Mouse (Mus musculus) brain, embryonic 14.5 days (tissue): Measurements from ENCODE around the gene Bbc3. TPM values are rescaled to one million over a fixed set of nuclear protein-coding genes. Genes with fewer than 3 reads are reported as not detected.

Experiments
- DNase-seq: peaks from one replicate; pipeline ENCODE4 v3.0.0-alpha.2; 2011; ENCODE audit warnings: low read depth
- CTCF ChIP-seq: fragments of 200-500 bp; IDR thresholded peaks from 2 replicates; pipeline ENCODE4 v1.5.1; 2012; ENCODE audit warnings: inconsistent platforms, mild to moderate bottlenecking, moderate library complexity, borderline replicate concordance; ENCODE audit not compliant: insufficient read depth, insufficient read length; ENCODE audit errors: extremely low read depth
- POLR2A ChIP-seq: fragments of 200-500 bp; IDR thresholded peaks from 2 replicates; pipeline ENCODE4 v1.6.1; 2012; ENCODE audit warnings: mild to moderate bottlenecking, inconsistent platforms, borderline replicate concordance; ENCODE audit not compliant: poor library complexity, insufficient read depth, insufficient read length, severe bottlenecking; ENCODE audit errors: extremely low read depth
- polyA plus RNA-seq: library from polyadenylated mRNA; depleted of rRNA; stranded (reverse); fragments of >200 nt; gene quantifications from 2 replicates; pipeline ENCODE4 v1.2.3, GENCODE M21; 2012

Gene Bbc3
- polyA plus RNA-seq, 1 experiment = 26.6 TPM

GRCm38 (mm10) chr7:16274922-16275890 lies 33.0 kb upstream of the Bbc3 start:
- no peak for TF ChIP-seq POLR2A
- TF ChIP-seq CTCF = no peak
- no peak for DNase-seq

- no peak for TF ChIP-seq POLR2A
- TF ChIP-seq CTCF = no peak
Observed at GRCm38 (mm10) chr7:16280721-16281120, 27.5 kb upstream of the Bbc3 start.

GRCm38 (mm10) chr7:16282334-16282733 lies 25.9 kb upstream of the Bbc3 start:
- no peak for DNase-seq
- TF ChIP-seq POLR2A (no peak), CTCF (no peak)

More at GRCm38 (mm10) chr7:16280721-16281120, 27.5 kb upstream of the Bbc3 start:
- DNase-seq = no peak

- DNase-seq = no peak
- TF ChIP-seq POLR2A (no peak), CTCF (no peak)
Observed at GRCm38 (mm10) chr7:16284001-16284400, 24.2 kb upstream of the Bbc3 start.

- no peak for DNase-seq
- TF ChIP-seq POLR2A (no peak), CTCF (no peak)
Observed at GRCm38 (mm10) chr7:16284904-16285303, 23.3 kb upstream of the Bbc3 start.

GRCm38 (mm10) chr7:16285450-16286025 lies 22.7 kb upstream of the Bbc3 start:
- peak; percentile 41 for DNase-seq
- no peak for TF ChIP-seq POLR2A
- TF ChIP-seq CTCF = no peak

GRCm38 (mm10) chr7:16286026-16286961 lies 21.9 kb upstream of the Bbc3 start, which contains the start of gene Ccdc9:
Gene Ccdc9, minus strand, starts transcription at chr7:16286795.
- DNase-seq = peak; percentile 99
- TF ChIP-seq CTCF (no peak), POLR2A (no peak)

GRCm38 (mm10) chr7:16287016-16287415 lies 21.2 kb upstream of the Bbc3 start:
- no peak for TF ChIP-seq CTCF
- DNase-seq = no peak

GRCm38 (mm10) chr7:16287791-16288190 lies 20.4 kb upstream of the Bbc3 start:
- no peak for DNase-seq
- TF ChIP-seq POLR2A (no peak), CTCF (no peak)

- peak; percentile 72 for DNase-seq
- TF ChIP-seq POLR2A = no peak
- TF ChIP-seq CTCF = peak; percentile 46; the same call in 1 of the 2 replicates
Observed at GRCm38 (mm10) chr7:16294346-16294745, 13.8 kb upstream of the Bbc3 start.

- TF ChIP-seq CTCF (peak; percentile 97), POLR2A (no peak)
- peak; percentile 95 for DNase-seq
Observed at GRCm38 (mm10) chr7:16294837-16295236, 13.4 kb upstream of the Bbc3 start.
